Mouse (Mus musculus) small intestine, adult 2 months (tissue): ENCODE data around the gene Odr4.

ENCODE experiments used
- CTCF ChIP-seq: fragments of 200-500 bp; IDR thresholded peaks from 2 replicates; pipeline ENCODE4 v1.5.1; 2012; ENCODE audit warnings: low read depth, mild to moderate bottlenecking, control low read depth, inconsistent platforms, low read length, moderate library complexity, mixed read lengths; ENCODE audit not compliant: insufficient replicate concordance, insufficient read length; ENCODE audit errors: extremely low read depth
- POLR2A ChIP-seq: fragments of 200-500 bp; IDR thresholded peaks from 2 replicates; pipeline ENCODE4 v1.6.1; 2012; ENCODE audit warnings: low read depth, mild to moderate bottlenecking, control low read depth, inconsistent platforms, low read length, moderate library complexity

DNA sequence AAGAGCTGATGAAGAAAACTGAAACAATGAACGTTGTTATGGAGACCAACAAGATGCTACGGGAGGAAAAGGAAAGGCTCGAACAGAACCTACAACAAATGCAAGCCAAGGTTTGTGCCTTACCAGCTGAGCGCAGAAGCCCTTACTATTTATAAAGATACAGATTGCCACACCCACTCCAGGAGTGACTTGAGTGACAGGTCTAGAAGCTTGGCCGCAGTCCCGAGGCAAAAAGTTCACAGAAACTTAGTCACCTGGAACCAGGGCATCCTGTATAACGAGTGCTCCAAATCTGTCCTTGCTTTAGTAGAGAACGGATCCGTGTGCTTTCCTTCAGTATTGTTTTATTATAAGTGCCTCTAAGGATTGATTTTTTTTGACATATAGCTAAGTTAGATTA, 32.8 kb upstream of the Odr4 start:
- no peak for TF ChIP-seq CTCF
- no peak for TF ChIP-seq POLR2A
